9 mouse cellular contexts compared by ENCODE assay signal in the genomic region with DNA sequence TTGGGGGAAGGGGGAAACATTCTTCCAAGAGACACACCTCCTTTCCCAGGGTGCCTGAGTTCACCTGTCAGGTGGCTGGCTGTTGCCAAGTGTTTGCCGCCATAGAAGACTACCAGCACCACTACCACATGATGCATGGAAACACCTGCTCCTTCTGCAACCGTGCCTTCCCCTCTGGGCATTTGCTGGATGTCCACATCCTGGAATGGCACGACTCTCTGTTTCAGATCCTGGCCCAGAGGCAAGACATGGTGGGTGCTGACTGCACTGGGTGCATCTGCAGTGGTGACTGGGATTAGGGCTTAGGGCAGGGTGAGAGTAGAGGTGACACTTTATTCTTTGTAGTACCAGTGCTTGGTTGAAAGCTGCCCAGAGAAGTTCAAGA. TPM values are rescaled to one million over a fixed set of nuclear protein-coding genes. Genes with fewer than 3 reads are reported as not detected.
DNase-seq lines count a peak whose midpoint lies in the region; ATAC-seq lines count a peak whose summit lies in the region.
"Had no signal": no experiment of that assay in that cellular context is flagged by ENCODE, and none has a peak within 500 bp of the region (broad histone marks: within the 10 kb centered on the region; RNA-seq: fewer than 3 reads in every experiment).

No protein-coding gene starts in this region.

- peak overlapping the region; percentile 82 for H3K4me3 ChIP-seq in embryonic facial prominence, embryonic 14.5 days (ENCODE audit: low read depth, low read length)
- peak overlapping the region; percentile 83 for H3K4me3 ChIP-seq in intestine, embryonic 16.5 days (ENCODE audit: low read length)
- peak overlapping the region; percentile 79 for H3K4me3 ChIP-seq in neural tube, embryonic 13.5 days

- H3K9me3 ChIP-seq in embryonic facial prominence, embryonic 14.5 days (ENCODE audit: control insufficient read depth, low read length), result no peaks in the 10 kb centered on the region
- no peaks in the 10 kb centered on the region for H3K9me3 ChIP-seq in intestine, embryonic 16.5 days (ENCODE audit: control insufficient read depth, low read length)
- H3K9me3 ChIP-seq in neural tube, embryonic 13.5 days, result no peaks in the 10 kb centered on the region

- 51% methylated on average over 3 of the region's 3 CpGs for WGBS in embryonic facial prominence, embryonic 14.5 days
- WGBS in intestine, embryonic 16.5 days, result 55% methylated on average over 3 of the region's 3 CpGs
- WGBS in neural tube, embryonic 13.5 days, result 45% methylated on average over 3 of the region's 3 CpGs

- H3K9ac ChIP-seq in embryonic facial prominence, embryonic 14.5 days (ENCODE audit: low read depth, low read length), result peak overlapping the region; percentile 91; the same call in 1 of the 2 replicates
- H3K9ac ChIP-seq in intestine, embryonic 16.5 days (ENCODE audit: low read depth, low read length), result peak overlapping the region; percentile 84; the same call in 1 of the 2 replicates
- H3K9ac ChIP-seq in neural tube, embryonic 13.5 days, result peak overlapping the region; percentile 86

- H3K27me3 ChIP-seq in embryonic facial prominence, embryonic 14.5 days (replicated peaks; ENCODE audit: control insufficient read depth, insufficient read depth, low read length), result no peaks in the 10 kb centered on the region
- no peaks in the 10 kb centered on the region for H3K27me3 ChIP-seq in intestine, embryonic 16.5 days (replicated peaks; ENCODE audit: control insufficient read depth, insufficient read depth, low read length)
- no peaks in the 10 kb centered on the region for H3K27me3 ChIP-seq in neural tube, embryonic 13.5 days

- H3K4me1 ChIP-seq in embryonic facial prominence, embryonic 14.5 days (ENCODE audit: control insufficient read depth, insufficient read depth, low read length), result peaks cover 10% of the 10 kb centered on the region
- peaks cover 12% of the 10 kb centered on the region for H3K4me1 ChIP-seq in intestine, embryonic 16.5 days (ENCODE audit: control insufficient read depth, insufficient read depth, low read length)
- H3K4me1 ChIP-seq in neural tube, embryonic 13.5 days (replicated peaks), result peaks cover 32% of the 10 kb centered on the region

- DNase-seq in layer of hippocampus, adult 11-12 months (ENCODE audit: low spot score), result peak; percentile 4
- no peak for DNase-seq in layer of hippocampus, postnatal 36 days
- DNase-seq in embryonic facial prominence, embryonic 14.5 days (ENCODE audit: low spot score), result no peak
- DNase-seq in Muller cell, postnatal 12 days (ENCODE audit: inconsistent ontology term), result no peak
- DNase-seq in left cerebral cortex, postnatal 14 days (ENCODE audit: low spot score in 2 of 2), result no peak
- DNase-seq in gastrocnemius, postnatal 25 days, result no peak

- peaks cover 28% of the 10 kb centered on the region for H3K36me3 ChIP-seq in embryonic facial prominence, embryonic 14.5 days (ENCODE audit: control insufficient read depth, insufficient read depth, low read length)
- no peaks in the 10 kb centered on the region for H3K36me3 ChIP-seq in intestine, embryonic 16.5 days (ENCODE audit: control insufficient read depth, insufficient read depth, low read length)
- H3K36me3 ChIP-seq in neural tube, embryonic 13.5 days, result peaks cover 39% of the 10 kb centered on the region

- ATAC-seq in embryonic facial prominence, embryonic 14.5 days (ENCODE audit: low read depth), result no peak
- no peak; the same call in 1 of the 2 replicates for ATAC-seq in intestine, embryonic 16.5 days
- no peak for ATAC-seq in neural tube, embryonic 13.5 days (ENCODE audit: low read depth)

- intact Hi-C loops in left cerebral cortex, postnatal 14 days (cut with DNase I), result no loop called here

- H3K27ac ChIP-seq in embryonic facial prominence, embryonic 14.5 days (replicated peaks; ENCODE audit: low read depth, low read length), result no peak overlapping the region
- no peak overlapping the region for H3K27ac ChIP-seq in intestine, embryonic 16.5 days (ENCODE audit: low read length)
- no peak overlapping the region for H3K27ac ChIP-seq in neural tube, embryonic 13.5 days (replicated peaks)

- H3K4me2 ChIP-seq in embryonic facial prominence, embryonic 14.5 days (ENCODE audit: low read depth, low read length), result peak overlapping the region; percentile 80
- peak overlapping the region; percentile 92 for H3K4me2 ChIP-seq in intestine, embryonic 16.5 days (ENCODE audit: low read depth, low read length)
- peak overlapping the region; percentile 81 for H3K4me2 ChIP-seq in neural tube, embryonic 13.5 days

RNA-seq across cellular contexts. Expression of gene Tubgcp2, which starts 0.7 kb away (rescaled TPM):
- total RNA-seq in layer of hippocampus, postnatal 36 days (2021), result 10 to 100 TPM; 34.8 to 36.3 TPM
- 46.2 and 58.5 TPM in 2 replicates for polyA plus RNA-seq in embryonic facial prominence, embryonic 14.5 days (2014; fragmentation: Nextera tagmentation; extraction: Ambion mirVana)
- polyA plus RNA-seq in intestine, embryonic 16.5 days (2015; fragmentation: Nextera tagmentation; extraction: Ambion mirVana), result 34.3 and 35.3 TPM in 2 replicates
- 51.4 and 51.7 TPM in 2 replicates for polyA plus RNA-seq in neural tube, embryonic 13.5 days (2015; fragmentation: Nextera tagmentation; extraction: Ambion mirVana)
- total RNA-seq in left cerebral cortex, postnatal 14 days (2021), result 10 to 100 TPM; 38.2 to 38.4 TPM
- total RNA-seq in gastrocnemius, postnatal 25 days (2021), result 10 to 100 TPM; 16.4 TPM

RNA-seq across cellular contexts. Expression of gene Zfp511, which starts 1.0 kb away (rescaled TPM):
- 10 to 100 TPM; 23.7 to 30.7 TPM for total RNA-seq in layer of hippocampus, postnatal 36 days (2021)
- 31.1 and 31.4 TPM in 2 replicates for polyA plus RNA-seq in embryonic facial prominence, embryonic 14.5 days (2014; fragmentation: Nextera tagmentation; extraction: Ambion mirVana)
- polyA plus RNA-seq in intestine, embryonic 16.5 days (2015; fragmentation: Nextera tagmentation; extraction: Ambion mirVana), result 31.7 and 32.8 TPM in 2 replicates
- 50.7 and 55.5 TPM in 2 replicates for polyA plus RNA-seq in neural tube, embryonic 13.5 days (2015; fragmentation: Nextera tagmentation; extraction: Ambion mirVana)
- 10 to 100 TPM; 18.8 to 25.9 TPM for total RNA-seq in left cerebral cortex, postnatal 14 days (2021)
- total RNA-seq in gastrocnemius, postnatal 25 days (2021), result 1 to 10 TPM; 7.1 to 8.5 TPM

RNA-seq across cellular contexts. Expression of gene Msx3, which starts 11.7 kb away (rescaled TPM):
- total RNA-seq in layer of hippocampus, postnatal 36 days (2021), result under 1 TPM in 1 of 2 experiments, not detected in 1; 0.18 TPM
- polyA plus RNA-seq in embryonic facial prominence, embryonic 14.5 days (2014; fragmentation: Nextera tagmentation; extraction: Ambion mirVana), result not detected in 2 replicates
- polyA plus RNA-seq in intestine, embryonic 16.5 days (2015; fragmentation: Nextera tagmentation; extraction: Ambion mirVana), result not detected in 2 replicates
- 18.1 and 23.3 TPM in 2 replicates for polyA plus RNA-seq in neural tube, embryonic 13.5 days (2015; fragmentation: Nextera tagmentation; extraction: Ambion mirVana)
- total RNA-seq in left cerebral cortex, postnatal 14 days (2021), result under 1 TPM; 0.29 to 0.30 TPM
- not detected for total RNA-seq in gastrocnemius, postnatal 25 days (2021)
- polyA plus RNA-seq: gonadal fat pad, adult 2 months had no signal

RNA-seq across cellular contexts. Expression of gene Adam8, which starts 44.8 kb away (rescaled TPM):
- 1 to 10 TPM; 5.7 to 6.9 TPM for total RNA-seq in layer of hippocampus, postnatal 36 days (2021)
- 1.5 and 2.4 TPM in 2 replicates for polyA plus RNA-seq in embryonic facial prominence, embryonic 14.5 days (2014; fragmentation: Nextera tagmentation; extraction: Ambion mirVana)
- 1.0 and 1.2 TPM in 2 replicates for polyA plus RNA-seq in intestine, embryonic 16.5 days (2015; fragmentation: Nextera tagmentation; extraction: Ambion mirVana)
- polyA plus RNA-seq in neural tube, embryonic 13.5 days (2015; fragmentation: Nextera tagmentation; extraction: Ambion mirVana), result 3.3 and 3.4 TPM in 2 replicates
- 1 to 10 TPM; 1.3 to 2.0 TPM for total RNA-seq in left cerebral cortex, postnatal 14 days (2021)
- total RNA-seq in gastrocnemius, postnatal 25 days (2021), result under 1 TPM; 0.29 to 0.36 TPM

RNA-seq across cellular contexts. Expression of gene Caly, which starts 45.2 kb away (rescaled TPM):
- 100 to 1,000 TPM; 242 to 255 TPM for total RNA-seq in layer of hippocampus, postnatal 36 days (2021)
- polyA plus RNA-seq in embryonic facial prominence, embryonic 14.5 days (2014; fragmentation: Nextera tagmentation; extraction: Ambion mirVana), result 3.4 and 3.6 TPM in 2 replicates
- polyA plus RNA-seq in intestine, embryonic 16.5 days (2015; fragmentation: Nextera tagmentation; extraction: Ambion mirVana), result 3.0 and 3.1 TPM in 2 replicates
- 95.9 and 99.9 TPM in 2 replicates for polyA plus RNA-seq in neural tube, embryonic 13.5 days (2015; fragmentation: Nextera tagmentation; extraction: Ambion mirVana)
- 100 to 1,000 TPM; 181 to 224 TPM for total RNA-seq in left cerebral cortex, postnatal 14 days (2021)
- total RNA-seq in gastrocnemius, postnatal 25 days (2021), result not detected
